Mouse (Mus musculus): Measurements from ENCODE around the gene Tnfrsf25. TPM values are rescaled to one million over a fixed set of nuclear protein-coding genes. Genes with fewer than 3 reads are reported as not detected.

Gene Tnfrsf25
- polyA plus RNA-seq, 1 experiment from 2014 or later: 0.28 TPM

- Histone ChIP-seq H3K27ac (ENCODE audit: low read depth, low read length) (no peak overlapping the region), H3K36me3 (ENCODE audit: control insufficient read depth, insufficient read depth, low read length) (no peaks in the 10 kb centered on the region), H3K27me3 (ENCODE audit: control insufficient read depth, insufficient read depth, low read length) (no peaks in the 10 kb centered on the region), H3K4me2 (replicated peaks; ENCODE audit: low read depth, low read length) (peak overlapping the region; percentile 91), H3K9ac (ENCODE audit: low read depth, low read length) (peak overlapping the region; percentile 89), H3K4me1 (replicated peaks; ENCODE audit: control insufficient read depth, insufficient read depth, low read length) (peaks cover 12% of the 10 kb centered on the region; the same call in 1 of the 2 replicates), H3K4me3 (ENCODE audit: low read depth, low read length) (peak overlapping the region; percentile 68), H3K9me3 (ENCODE audit: control insufficient read depth, low read length) (no peaks in the 10 kb centered on the region)
- ATAC-seq (ENCODE audit: low FRiP score) (peak; percentile 20; the same call in 1 of the 2 replicates), DNase-seq (ENCODE audit: low spot score) (peak; percentile 40)
- WGBS: 5% methylated on average over 12 of the region's 12 CpGs
Observed at GRCm38 (mm10) chr4:152087211-152088081, 28.3 kb upstream of the Tnfrsf25 start.

GRCm38 (mm10) chr4:152088133-152088532, 27.6 kb upstream of the Tnfrsf25 start:
- Histone ChIP-seq H3K4me2 (replicated peaks; ENCODE audit: low read depth, low read length) (peak overlapping the region; percentile 91; the same call in 1 of the 2 replicates), H3K4me3 (ENCODE audit: low read depth, low read length) (no peak overlapping the region), H3K27me3 (ENCODE audit: control insufficient read depth, insufficient read depth, low read length) (no peaks in the 10 kb centered on the region), H3K9me3 (ENCODE audit: control insufficient read depth, low read length) (no peaks in the 10 kb centered on the region), H3K27ac (ENCODE audit: low read depth, low read length) (no peak overlapping the region), H3K9ac (ENCODE audit: low read depth, low read length) (no peak overlapping the region), H3K4me1 (replicated peaks; ENCODE audit: control insufficient read depth, insufficient read depth, low read length) (peaks cover 12% of the 10 kb centered on the region; the same call in 1 of the 2 replicates), H3K36me3 (ENCODE audit: control insufficient read depth, insufficient read depth, low read length) (no peaks in the 10 kb centered on the region)
- DNase-seq (ENCODE audit: low spot score): no peak
- 34% methylated on average over 4 of the region's 4 CpGs for WGBS
- ATAC-seq (ENCODE audit: low FRiP score): no peak

GRCm38 (mm10) chr4:152088556-152089120, 27.1 kb upstream of the Tnfrsf25 start:
- Histone ChIP-seq H3K4me3 (ENCODE audit: low read depth, low read length) (no peak overlapping the region), H3K27me3 (ENCODE audit: control insufficient read depth, insufficient read depth, low read length) (no peaks in the 10 kb centered on the region), H3K4me1 (replicated peaks; ENCODE audit: control insufficient read depth, insufficient read depth, low read length) (peaks cover 12% of the 10 kb centered on the region; the same call in 1 of the 2 replicates), H3K9ac (ENCODE audit: low read depth, low read length) (no peak overlapping the region), H3K4me2 (replicated peaks; ENCODE audit: low read depth, low read length) (no peak overlapping the region), H3K27ac (ENCODE audit: low read depth, low read length) (no peak overlapping the region), H3K36me3 (ENCODE audit: control insufficient read depth, insufficient read depth, low read length) (no peaks in the 10 kb centered on the region), H3K9me3 (ENCODE audit: control insufficient read depth, low read length) (no peaks in the 10 kb centered on the region)
- ATAC-seq (ENCODE audit: low FRiP score) (no peak), DNase-seq (ENCODE audit: low spot score) (no peak)
- WGBS: 45% methylated on average over 8 of the region's 8 CpGs

- Histone ChIP-seq H3K4me3 (ENCODE audit: low read depth, low read length) (no peak overlapping the region), H3K27ac (ENCODE audit: low read depth, low read length) (no peak overlapping the region), H3K4me2 (replicated peaks; ENCODE audit: low read depth, low read length) (no peak overlapping the region), H3K4me1 (replicated peaks; ENCODE audit: control insufficient read depth, insufficient read depth, low read length) (peaks cover 12% of the 10 kb centered on the region; the same call in 1 of the 2 replicates), H3K27me3 (ENCODE audit: control insufficient read depth, insufficient read depth, low read length) (no peaks in the 10 kb centered on the region), H3K9ac (ENCODE audit: low read depth, low read length) (no peak overlapping the region), H3K36me3 (ENCODE audit: control insufficient read depth, insufficient read depth, low read length) (no peaks in the 10 kb centered on the region), H3K9me3 (ENCODE audit: control insufficient read depth, low read length) (no peaks in the 10 kb centered on the region)
- 83% methylated on average over 9 of the region's 9 CpGs for WGBS
- ATAC-seq (ENCODE audit: low FRiP score): no peak
- DNase-seq (ENCODE audit: low spot score): no peak
Observed at GRCm38 (mm10) chr4:152090191-152090590, 25.5 kb upstream of the Tnfrsf25 start.

- DNase-seq (ENCODE audit: low spot score): no peak
Observed at GRCm38 (mm10) chr4:152092751-152093293, 22.9 kb upstream of the Tnfrsf25 start.

GRCm38 (mm10) chr4:152094233-152094632, 21.5 kb upstream of the Tnfrsf25 start:
- DNase-seq (ENCODE audit: low spot score): no peak
- H3K4me2 ChIP-seq (replicated peaks; ENCODE audit: low read depth, low read length): no peak overlapping the region
- no peak overlapping the region for H3K4me3 ChIP-seq (ENCODE audit: low read depth, low read length)
- H3K36me3 ChIP-seq (ENCODE audit: control insufficient read depth, insufficient read depth, low read length): no peaks in the 10 kb centered on the region
- no peak overlapping the region for H3K27ac ChIP-seq (ENCODE audit: low read depth, low read length)
- no peak for ATAC-seq (ENCODE audit: low FRiP score)
- peaks cover 7% of the 10 kb centered on the region; the same call in 1 of the 2 replicates for H3K4me1 ChIP-seq (replicated peaks; ENCODE audit: control insufficient read depth, insufficient read depth, low read length)
- 90% methylated on average over 12 of the region's 12 CpGs for WGBS
- no peak overlapping the region for H3K9ac ChIP-seq (ENCODE audit: low read depth, low read length)
- no peaks in the 10 kb centered on the region for H3K27me3 ChIP-seq (ENCODE audit: control insufficient read depth, insufficient read depth, low read length)
- H3K9me3 ChIP-seq (ENCODE audit: control insufficient read depth, low read length): no peaks in the 10 kb centered on the region

More at GRCm38 (mm10) chr4:152092751-152093293, 22.9 kb upstream of the Tnfrsf25 start:
- no peaks in the 10 kb centered on the region for H3K36me3 ChIP-seq (ENCODE audit: control insufficient read depth, insufficient read depth, low read length)
- peaks cover 11% of the 10 kb centered on the region; the same call in 1 of the 2 replicates for H3K4me1 ChIP-seq (replicated peaks; ENCODE audit: control insufficient read depth, insufficient read depth, low read length)
- no peaks in the 10 kb centered on the region for H3K27me3 ChIP-seq (ENCODE audit: control insufficient read depth, insufficient read depth, low read length)
- 70% methylated on average over 8 of the region's 8 CpGs for WGBS
- no peak overlapping the region for H3K4me2 ChIP-seq (replicated peaks; ENCODE audit: low read depth, low read length)
- H3K4me3 ChIP-seq (ENCODE audit: low read depth, low read length): no peak overlapping the region
- no peak overlapping the region for H3K9ac ChIP-seq (ENCODE audit: low read depth, low read length)
- no peak for ATAC-seq (ENCODE audit: low FRiP score)
- no peaks in the 10 kb centered on the region for H3K9me3 ChIP-seq (ENCODE audit: control insufficient read depth, low read length)
- no peak overlapping the region for H3K27ac ChIP-seq (ENCODE audit: low read depth, low read length)

- H3K9ac ChIP-seq (ENCODE audit: low read depth, low read length): no peak overlapping the region
- 0 out of 2 replicates have a peak overlapping the region, but pooled peaks have one; percentile 47 for H3K27ac ChIP-seq (ENCODE audit: low read depth, low read length)
- 23% methylated on average over 27 of the region's 27 CpGs for WGBS
- no peaks in the 10 kb centered on the region for H3K36me3 ChIP-seq (ENCODE audit: control insufficient read depth, insufficient read depth, low read length)
- peak; percentile 18; the same call in 1 of the 2 replicates for ATAC-seq (ENCODE audit: low FRiP score)
- no peaks in the 10 kb centered on the region for H3K27me3 ChIP-seq (ENCODE audit: control insufficient read depth, insufficient read depth, low read length)
- H3K9me3 ChIP-seq (ENCODE audit: control insufficient read depth, low read length): no peaks in the 10 kb centered on the region
- no peak overlapping the region for H3K4me2 ChIP-seq (replicated peaks; ENCODE audit: low read depth, low read length)
- H3K4me3 ChIP-seq (ENCODE audit: low read depth, low read length): peak overlapping the region; percentile 6; the same call in 1 of the 2 replicates
- peak; percentile 78 for DNase-seq (ENCODE audit: low spot score)
- peaks cover 7% of the 10 kb centered on the region; the same call in 1 of the 2 replicates for H3K4me1 ChIP-seq (replicated peaks; ENCODE audit: control insufficient read depth, insufficient read depth, low read length)
Observed at GRCm38 (mm10) chr4:152095937-152096910, 19.5 kb upstream of the Tnfrsf25 start.

- Histone ChIP-seq H3K4me1 (replicated peaks; ENCODE audit: control insufficient read depth, insufficient read depth, low read length) (peaks cover 7% of the 10 kb centered on the region; the same call in 1 of the 2 replicates), H3K9ac (ENCODE audit: low read depth, low read length) (no peak overlapping the region), H3K27ac (ENCODE audit: low read depth, low read length) (0 out of 2 replicates have a peak overlapping the region, but pooled peaks have one; percentile 47), H3K4me2 (replicated peaks; ENCODE audit: low read depth, low read length) (no peak overlapping the region), H3K27me3 (ENCODE audit: control insufficient read depth, insufficient read depth, low read length) (no peaks in the 10 kb centered on the region), H3K9me3 (ENCODE audit: control insufficient read depth, low read length) (no peaks in the 10 kb centered on the region), H3K36me3 (ENCODE audit: control insufficient read depth, insufficient read depth, low read length) (no peaks in the 10 kb centered on the region), H3K4me3 (ENCODE audit: low read depth, low read length) (peak overlapping the region; percentile 6; the same call in 1 of the 2 replicates)
- DNase-seq (ENCODE audit: low spot score): no peak
- 41% methylated on average over 6 of the region's 6 CpGs for WGBS
- peak; percentile 17; the same call in 1 of the 2 replicates for ATAC-seq (ENCODE audit: low FRiP score)
Observed at GRCm38 (mm10) chr4:152096927-152097326, 18.8 kb upstream of the Tnfrsf25 start.
